Mouse (Mus musculus) small intestine, adult 2 months (tissue): Measurements from ENCODE around the gene Lyz2.

ENCODE experiments used
- CTCF ChIP-seq: fragments of 200-500 bp; IDR thresholded peaks from 2 replicates; pipeline ENCODE4 v1.5.1; 2012; ENCODE audit warnings: low read depth, mild to moderate bottlenecking, control low read depth, inconsistent platforms, low read length, moderate library complexity, mixed read lengths; ENCODE audit not compliant: insufficient replicate concordance, insufficient read length; ENCODE audit errors: extremely low read depth
- POLR2A ChIP-seq: fragments of 200-500 bp; IDR thresholded peaks from 2 replicates; pipeline ENCODE4 v1.6.1; 2012; ENCODE audit warnings: low read depth, mild to moderate bottlenecking, control low read depth, inconsistent platforms, low read length, moderate library complexity

DNA sequence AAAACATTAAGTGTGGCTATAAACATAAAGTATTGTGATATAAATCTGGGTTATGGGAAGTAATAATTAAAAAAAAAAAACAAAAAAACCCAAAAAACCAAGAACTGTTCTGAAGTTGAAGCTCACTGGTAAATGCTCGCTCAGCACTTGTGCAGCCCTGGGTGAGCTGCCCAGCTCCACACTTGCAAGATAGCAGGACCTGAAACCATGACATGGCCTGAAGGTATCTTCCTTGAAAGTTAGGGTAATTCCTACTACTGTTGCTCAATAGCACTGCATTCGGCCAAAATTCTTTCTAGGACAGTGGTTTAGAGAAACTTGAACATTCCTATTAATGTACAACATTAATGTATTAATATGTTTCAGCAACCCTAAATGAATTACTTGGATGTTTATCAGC, 31.0 kb upstream of the Lyz2 start:
- TF ChIP-seq CTCF (no peak), POLR2A (no peak)
